Mouse (Mus musculus): ENCODE measurements at regions not wholly inside any gene's neighbourhood (a gene's known extent, or its start where the extent isn't known, plus 50 kb on each side); places are given as distances from the start of the nearest gene placed in this dataset.

DNA sequence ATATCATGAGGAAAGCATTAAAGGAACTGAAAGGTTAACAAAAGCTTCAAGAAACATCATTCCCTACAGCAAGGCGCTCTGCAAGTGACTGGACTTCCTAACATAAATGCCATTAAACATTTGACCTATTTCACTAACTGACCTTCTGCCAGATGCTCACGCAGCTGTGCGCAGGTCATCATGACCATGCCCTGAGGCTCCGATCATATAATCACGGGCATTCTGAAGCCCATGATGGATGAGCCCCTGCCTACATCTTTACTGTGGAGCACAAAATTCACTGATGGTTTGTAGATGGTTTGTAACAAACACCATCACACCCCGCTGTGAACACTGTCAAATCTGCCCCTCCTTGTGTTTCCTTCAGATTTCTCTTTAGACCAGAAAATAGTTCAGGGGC is 270.1 kb upstream of the Pabpc6 start:
- TF ChIP-seq POLR2A (IDR thresholded peaks at IDR 0.05; ENCODE audit: borderline replicate concordance, low read depth, low read length) (no peak), CTCF (IDR thresholded peaks at IDR 0.05; ENCODE audit: low read depth, low read length) (no peak)
